Mouse (Mus musculus): Measurements from ENCODE around the gene Tmbim1.
"Not testable (repeated sequence)": the region's sequence is repeated elsewhere in the genome, so short reads cannot be mapped to it uniquely, and the experiment has no call there.

Tmbim1 gene

DNA sequence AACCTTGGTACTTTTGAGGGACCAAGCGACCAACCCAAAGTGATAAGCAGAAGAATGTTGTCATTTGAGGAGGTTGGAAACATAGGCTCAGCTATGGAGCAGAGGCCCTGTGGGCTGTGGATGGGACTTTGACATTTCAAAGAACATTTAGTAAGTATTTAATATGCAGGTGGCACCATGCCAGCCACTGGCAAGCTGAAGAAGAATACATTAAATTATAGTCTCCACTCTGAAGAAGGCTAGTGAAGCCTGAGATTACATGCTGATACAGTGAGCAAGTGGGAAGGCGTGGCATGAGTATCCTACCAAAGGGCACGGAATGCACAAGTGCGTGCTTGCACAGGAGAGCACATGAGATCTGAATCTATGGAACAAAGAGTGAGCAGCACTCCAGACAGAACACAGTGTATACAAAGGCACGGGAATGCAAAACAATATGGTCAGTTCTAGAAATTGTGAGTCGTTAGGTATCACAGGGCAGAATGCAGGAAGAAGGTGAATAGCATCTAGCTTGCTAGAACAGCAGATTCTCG lies 24.5 kb upstream of the Tmbim1 start:
- in situ Hi-C loops (cut with MboI; ENCODE audit: unreplicated experiment in 2 of 2) = no loop called here

DNA sequence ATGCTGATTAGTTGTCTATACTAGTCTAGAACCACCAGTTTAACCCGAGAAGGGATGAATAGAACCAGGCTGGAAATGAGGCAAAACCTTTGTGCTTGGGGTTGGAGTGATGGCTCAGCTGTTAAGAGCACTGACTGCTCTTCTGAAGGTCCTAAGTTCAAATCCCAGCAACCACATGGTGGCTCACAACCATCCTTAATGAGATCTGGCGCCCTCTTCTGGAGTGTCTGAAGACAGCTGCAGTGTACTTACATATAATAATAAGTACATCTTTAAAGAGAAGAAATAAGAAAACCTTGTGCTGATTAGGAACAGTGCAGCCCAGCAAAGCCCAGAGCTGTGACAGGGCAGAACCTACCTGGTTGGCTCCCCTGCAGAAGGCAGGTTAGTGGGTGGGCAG lies 21.5 kb upstream of the Tmbim1 start:
- in situ Hi-C loops (cut with MboI; ENCODE audit: unreplicated experiment in 2 of 2) = not testable (repeated sequence)

GRCm38 (mm10) chr1:74321396-74321795 lies 16.0 kb upstream of the Tmbim1 start:
- in situ Hi-C loops (cut with MboI; ENCODE audit: unreplicated experiment in 2 of 2) = no loop called here

- in situ Hi-C loops (cut with MboI; ENCODE audit: unreplicated experiment in 2 of 2) = no loop called here
These were observed 13.3 kb upstream of the Tmbim1 start for GRCm38 (mm10) chr1:74318711-74319110.

DNA sequence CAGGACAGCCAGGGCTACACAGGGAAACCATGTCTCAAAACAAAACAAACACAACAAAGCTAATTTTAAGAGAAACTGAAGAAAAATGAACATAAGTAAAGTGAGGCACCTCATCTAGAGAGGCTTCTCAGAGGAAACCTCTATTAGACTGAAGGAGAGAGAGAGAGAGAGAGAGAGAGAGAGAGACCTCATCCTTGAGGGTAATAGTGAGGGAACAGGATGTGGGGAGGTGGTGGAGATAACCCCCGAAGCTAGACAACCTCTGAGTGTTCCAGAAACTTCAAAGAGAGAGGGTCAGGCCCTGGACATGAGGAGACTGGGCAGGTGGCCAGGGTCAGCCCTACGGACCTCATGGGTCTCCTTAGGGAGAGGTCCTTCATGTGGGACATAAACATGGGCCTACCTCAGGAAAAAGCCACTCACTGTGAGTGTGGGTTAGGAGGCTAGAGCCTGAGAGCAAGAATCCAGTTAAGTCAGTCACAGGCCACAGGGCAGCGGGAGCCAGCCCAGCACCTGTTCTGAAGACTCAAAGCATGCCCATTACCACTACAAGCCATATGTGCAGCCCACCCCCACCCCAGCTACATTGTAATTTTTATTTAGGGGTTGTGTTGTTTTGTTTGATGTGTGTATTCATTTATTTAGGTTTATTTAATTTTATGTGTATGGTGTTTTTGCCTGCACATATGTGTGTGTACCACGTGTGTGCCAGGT lies 10.8 kb upstream of the Tmbim1 start:
- in situ Hi-C loops (cut with MboI; ENCODE audit: unreplicated experiment in 2 of 2) = no loop called here

GRCm38 (mm10) chr1:74314796-74315195 lies 9.4 kb upstream of the Tmbim1 start:
- in situ Hi-C loops (cut with MboI; ENCODE audit: unreplicated experiment in 2 of 2) = loop anchor here (5.0 kb wide), 4 partner anchors 48 to 107 kb away; partner anchors contain the start of genes Catip (in 2 of the 2) and Ctdsp1 (in 1 of the 2)

DNA sequence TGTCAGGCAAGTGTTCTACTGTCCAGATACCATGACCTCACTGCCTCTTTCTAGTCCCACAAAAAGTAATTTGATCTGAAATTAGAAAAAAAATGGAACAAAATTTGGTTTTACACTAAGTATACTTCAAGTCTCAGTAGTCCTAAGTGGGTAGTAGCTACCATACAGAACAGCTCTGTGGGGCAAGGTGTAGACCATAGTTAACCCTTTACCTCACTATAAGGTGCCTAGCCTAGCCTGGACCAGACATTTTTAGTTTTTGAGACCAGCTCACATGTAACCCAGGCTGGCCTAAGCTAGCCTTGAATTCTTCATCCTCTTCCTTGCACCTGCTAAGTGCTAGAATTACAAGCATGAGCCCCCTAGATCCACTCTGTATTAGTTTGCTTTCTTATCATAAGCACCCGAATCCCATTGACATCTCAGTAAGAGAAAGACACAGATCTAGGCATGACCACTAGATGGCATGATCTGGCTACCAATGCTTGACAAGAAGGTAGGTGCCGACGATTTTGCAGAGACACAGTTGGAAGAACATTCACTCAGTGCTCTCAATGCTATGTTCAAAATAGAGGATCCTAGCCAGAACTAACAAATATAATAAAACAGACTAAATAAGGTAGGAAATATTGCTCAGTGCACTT lies 7.7 kb upstream of the Tmbim1 start:
- in situ Hi-C loops (cut with MboI; ENCODE audit: unreplicated experiment in 2 of 2) = loop anchor here (5.0 kb wide), 4 partner anchors 49 to 106 kb away; partner anchors contain the start of genes Catip (in 2 of the 2) and Ctdsp1 (in 1 of the 2)

DNA sequence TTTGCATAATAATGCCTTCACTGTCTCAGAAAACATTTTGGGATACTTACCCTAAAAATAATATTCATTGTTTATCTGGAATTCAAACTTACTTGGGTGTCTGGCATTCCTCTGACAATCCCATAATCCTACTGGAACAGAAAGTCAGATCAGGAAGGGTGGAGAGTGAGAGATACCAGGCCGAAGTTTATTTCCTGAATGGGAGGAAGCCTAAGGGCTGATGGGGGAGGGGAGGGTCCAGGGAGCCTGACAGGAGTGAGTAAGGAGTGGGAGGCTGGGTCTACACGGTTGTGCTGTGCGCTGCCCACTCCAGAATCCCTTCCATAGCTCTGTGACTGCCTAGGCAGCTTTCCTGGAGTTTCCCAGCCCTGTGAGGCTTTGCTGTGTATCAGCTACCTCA lies 4.3 kb upstream of the Tmbim1 start:
- in situ Hi-C loops (cut with MboI; ENCODE audit: unreplicated experiment in 2 of 2) = loop anchor here (5.0 kb wide), 4 partner anchors 53 to 102 kb away; partner anchors contain the start of genes Catip (in 2 of the 2) and Ctdsp1 (in 1 of the 2)

- in situ Hi-C loops (cut with MboI; ENCODE audit: unreplicated experiment in 2 of 2) = no loop called here
These were observed 2.9 kb upstream of the Tmbim1 start for GRCm38 (mm10) chr1:74308001-74308964.

GRCm38 (mm10) chr1:74307146-74307545 lies 1.7 kb upstream of the Tmbim1 start:
- in situ Hi-C loops (cut with MboI; ENCODE audit: unreplicated experiment in 2 of 2) = no loop called here

DNA sequence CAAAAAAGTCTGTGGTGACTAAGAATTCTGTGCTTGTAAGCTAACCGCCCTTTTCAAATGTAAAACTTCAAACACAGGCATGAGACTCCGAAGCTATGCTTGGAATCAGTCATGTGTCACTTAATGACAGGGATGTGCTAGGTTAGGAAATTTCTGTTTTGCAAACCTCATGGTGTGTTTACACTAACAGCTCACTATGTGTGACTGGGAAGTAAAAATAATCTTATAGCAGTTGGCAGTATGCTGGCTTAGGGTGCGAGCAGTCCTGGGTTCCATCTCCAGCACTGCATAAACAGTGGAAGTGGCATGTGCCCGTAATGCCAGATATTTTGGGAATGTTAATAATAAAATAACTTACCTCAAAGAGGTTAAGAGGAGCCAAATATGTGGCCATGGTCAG lies 476 bp downstream of the Tmbim1 start:
- in situ Hi-C loops (cut with MboI; ENCODE audit: unreplicated experiment in 2 of 2) = loop anchor here in 1 of 2 experiments (5.0 kb wide), 1 partner anchor 142 kb away; no protein-coding TSS in a partner anchor

DNA sequence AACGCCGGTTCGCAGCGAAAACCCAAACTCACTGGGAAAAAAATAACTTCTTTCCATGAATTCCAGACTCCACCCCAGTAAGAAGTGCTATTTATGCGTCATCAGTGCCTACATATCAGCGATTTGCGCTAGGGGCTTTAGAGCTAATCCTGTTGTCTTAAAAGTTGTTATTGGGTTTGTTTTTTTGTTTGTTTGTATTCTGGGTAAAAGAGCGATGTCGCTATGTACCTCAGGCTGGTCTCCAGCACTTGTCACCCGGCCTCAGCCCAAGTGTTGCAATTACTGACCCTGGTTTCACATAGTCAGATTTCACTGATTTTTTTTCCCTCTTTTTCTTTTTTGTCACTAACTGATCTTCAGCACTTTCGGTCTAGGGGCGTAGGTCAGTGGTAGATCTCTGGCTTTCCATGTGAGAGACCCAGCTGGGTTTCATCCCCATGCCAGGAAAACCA lies 1.1 kb downstream of the Tmbim1 start:
- in situ Hi-C loops (cut with MboI; ENCODE audit: unreplicated experiment in 2 of 2) = loop anchor here in 1 of 2 experiments (5.0 kb wide), 1 partner anchor 143 kb away; no protein-coding TSS in a partner anchor

DNA sequence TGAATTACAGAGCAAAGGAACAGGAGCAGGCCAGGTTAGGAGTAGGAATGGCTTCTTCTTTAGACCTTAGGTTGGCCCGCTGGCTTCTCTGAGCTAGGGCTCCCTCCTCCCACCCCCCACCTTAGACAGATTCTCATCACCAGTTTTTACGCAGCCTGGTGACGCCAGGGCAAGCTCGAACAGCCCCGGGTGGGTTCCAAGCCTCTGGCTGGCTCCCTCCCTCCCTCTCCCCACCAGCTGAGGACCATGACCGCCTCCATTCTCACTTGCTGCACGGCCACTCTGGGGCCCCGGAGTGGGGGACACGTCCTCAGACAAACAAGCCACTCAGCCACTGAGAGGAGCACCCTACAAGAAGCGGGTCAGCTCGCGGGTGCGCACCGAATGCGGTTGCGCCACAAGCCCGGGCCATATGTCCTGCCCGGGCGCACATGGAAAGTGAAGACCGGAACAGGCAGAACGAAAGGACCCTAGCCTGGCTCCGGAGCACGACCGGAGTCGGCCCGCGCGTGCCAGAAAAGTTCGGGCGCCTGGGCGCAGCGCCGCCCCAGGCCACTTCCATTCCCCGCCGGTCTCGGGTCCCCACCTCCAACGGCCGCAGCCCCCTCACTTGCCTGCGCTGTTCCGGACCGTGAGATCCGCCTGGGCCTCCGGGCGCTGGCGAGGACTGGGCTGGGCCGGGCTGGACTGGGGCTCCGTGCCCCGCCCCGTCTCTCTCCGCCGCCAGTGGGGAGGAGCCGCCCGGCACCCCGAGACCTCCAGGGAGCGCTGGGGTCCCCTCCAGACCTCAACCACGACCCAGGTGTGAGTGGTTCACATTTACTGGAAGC lies 1.7 kb downstream of the Tmbim1 start:
- in situ Hi-C loops (cut with MboI; ENCODE audit: unreplicated experiment in 2 of 2) = loop anchor here in 1 of 2 experiments (5.0 kb wide), 1 partner anchor 144 kb away; no protein-coding TSS in a partner anchor

DNA sequence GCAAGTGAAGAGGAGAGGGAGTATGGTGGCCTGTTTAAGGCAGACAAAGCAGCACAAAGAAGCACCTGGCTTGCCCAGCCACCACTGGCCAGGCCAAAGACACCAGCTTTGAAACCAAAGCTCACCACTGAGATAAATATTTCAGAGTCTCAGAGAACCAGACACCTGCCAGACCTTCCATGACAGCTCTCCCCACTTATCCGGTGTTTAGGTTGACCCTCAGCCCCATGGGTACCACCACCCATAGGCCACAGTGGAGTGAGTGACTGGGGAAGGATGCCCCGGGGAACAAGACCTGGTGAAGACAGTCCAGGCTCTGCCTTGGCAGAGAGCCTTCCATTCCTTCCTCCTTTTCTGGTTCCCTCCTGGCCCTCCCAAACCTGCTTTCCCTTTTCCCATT lies 2.6 kb downstream of the Tmbim1 start:
- in situ Hi-C loops (cut with MboI; ENCODE audit: unreplicated experiment in 2 of 2) = loop anchor here in 1 of 2 experiments (5.0 kb wide), 1 partner anchor 144 kb away; no protein-coding TSS in a partner anchor

- in situ Hi-C loops (cut with MboI; ENCODE audit: unreplicated experiment in 2 of 2) = loop anchor here in 1 of 2 experiments (5.0 kb wide), 1 partner anchor 145 kb away; no protein-coding TSS in a partner anchor
These were observed 3.2 kb downstream of the Tmbim1 start for GRCm38 (mm10) chr1:74302229-74302628.

DNA sequence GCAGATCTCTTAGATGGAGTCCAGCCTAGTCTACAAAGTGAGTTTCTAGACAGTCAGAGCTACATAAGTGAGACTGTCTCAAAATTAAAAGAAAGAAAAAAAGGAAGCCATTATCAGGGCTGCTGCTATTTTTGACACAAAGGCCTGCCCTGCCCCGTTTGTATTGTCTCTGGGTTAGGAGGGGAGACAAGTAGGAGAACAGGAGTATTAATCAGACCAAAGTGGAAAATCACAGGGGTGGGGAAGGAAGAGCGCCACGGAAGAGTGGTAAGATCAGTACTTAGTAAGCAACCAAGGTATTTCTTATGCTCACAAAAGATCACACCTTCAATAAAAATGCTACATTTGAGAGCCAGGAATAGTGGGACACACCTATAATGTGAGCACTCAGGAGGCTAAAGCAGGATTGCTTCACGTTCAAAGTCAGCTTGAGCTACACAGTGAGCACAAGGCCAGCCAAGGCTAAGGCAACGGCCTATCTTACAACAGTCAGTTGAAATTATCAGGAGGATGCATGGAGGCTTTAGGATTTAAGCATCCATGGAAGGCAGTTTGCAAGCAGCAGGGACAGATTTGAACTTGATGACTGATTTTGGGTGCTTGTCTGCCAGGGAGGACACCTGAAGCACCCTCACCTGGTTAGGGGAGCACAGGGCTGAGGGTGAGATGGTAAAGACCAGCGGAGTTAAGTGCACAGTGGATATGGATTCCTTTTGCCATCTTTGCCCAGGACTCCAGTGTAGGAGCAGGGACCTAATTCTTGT lies 4.9 kb downstream of the Tmbim1 start:
- in situ Hi-C loops (cut with MboI; ENCODE audit: unreplicated experiment in 2 of 2) = loop anchor here in 1 of 2 experiments (5.0 kb wide), 1 partner anchor 147 kb away; no protein-coding TSS in a partner anchor

GRCm38 (mm10) chr1:74298996-74299395 lies 6.4 kb downstream of the Tmbim1 start:
- in situ Hi-C loops (cut with MboI; ENCODE audit: unreplicated experiment in 2 of 2) = loop anchor here in 1 of 2 experiments (10.0 kb wide), 1 partner anchor 156 kb away; no protein-coding TSS in a partner anchor

DNA sequence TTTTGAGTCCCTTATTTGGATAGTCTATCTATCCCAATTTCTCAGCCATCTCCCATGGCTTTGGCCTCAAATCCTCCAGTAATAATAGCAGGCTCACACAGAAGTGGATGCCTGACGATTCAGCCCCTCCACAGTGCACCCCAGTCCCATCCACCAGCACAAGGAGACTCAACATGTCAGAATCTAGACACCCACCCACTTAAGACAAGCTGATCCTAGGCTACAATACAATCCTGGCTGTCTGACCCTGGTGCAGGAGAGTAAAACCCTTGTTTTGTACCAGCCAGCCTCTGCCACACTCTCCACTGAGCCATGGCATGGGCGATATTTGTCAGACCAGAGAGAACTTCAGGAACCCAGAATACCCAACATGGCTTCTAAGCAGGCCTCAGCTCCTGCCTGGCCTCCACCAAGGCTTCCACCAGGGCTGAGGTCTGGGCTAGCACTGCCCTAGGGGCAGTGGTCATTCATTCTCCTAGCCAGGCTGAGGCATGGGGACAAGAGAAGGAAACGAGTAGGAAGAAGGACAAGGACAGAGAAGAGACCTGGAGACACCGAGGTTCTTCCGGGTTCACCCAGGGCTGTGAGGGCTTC lies 7.2 kb downstream of the Tmbim1 start:
- in situ Hi-C loops (cut with MboI; ENCODE audit: unreplicated experiment in 2 of 2) = loop anchor here in 1 of 2 experiments (10.0 kb wide), 1 partner anchor 157 kb away; no protein-coding TSS in a partner anchor
